Mouse (Mus musculus) bone marrow macrophage, adult 2 months (primary cell): Measurements from ENCODE around the gene Wdr24.

Source experiments
- CTCF ChIP-seq: IDR thresholded peaks from 2 replicates; pipeline ENCODE4 v1.5.1; 2012; ENCODE audit warnings: low read depth, mild to moderate bottlenecking, low read length, moderate library complexity
- POLR2A ChIP-seq: IDR thresholded peaks from 2 replicates; pipeline ENCODE4 v1.6.1; 2012; ENCODE audit warnings: mild to moderate bottlenecking, low read depth, low read length, borderline replicate concordance

DNA sequence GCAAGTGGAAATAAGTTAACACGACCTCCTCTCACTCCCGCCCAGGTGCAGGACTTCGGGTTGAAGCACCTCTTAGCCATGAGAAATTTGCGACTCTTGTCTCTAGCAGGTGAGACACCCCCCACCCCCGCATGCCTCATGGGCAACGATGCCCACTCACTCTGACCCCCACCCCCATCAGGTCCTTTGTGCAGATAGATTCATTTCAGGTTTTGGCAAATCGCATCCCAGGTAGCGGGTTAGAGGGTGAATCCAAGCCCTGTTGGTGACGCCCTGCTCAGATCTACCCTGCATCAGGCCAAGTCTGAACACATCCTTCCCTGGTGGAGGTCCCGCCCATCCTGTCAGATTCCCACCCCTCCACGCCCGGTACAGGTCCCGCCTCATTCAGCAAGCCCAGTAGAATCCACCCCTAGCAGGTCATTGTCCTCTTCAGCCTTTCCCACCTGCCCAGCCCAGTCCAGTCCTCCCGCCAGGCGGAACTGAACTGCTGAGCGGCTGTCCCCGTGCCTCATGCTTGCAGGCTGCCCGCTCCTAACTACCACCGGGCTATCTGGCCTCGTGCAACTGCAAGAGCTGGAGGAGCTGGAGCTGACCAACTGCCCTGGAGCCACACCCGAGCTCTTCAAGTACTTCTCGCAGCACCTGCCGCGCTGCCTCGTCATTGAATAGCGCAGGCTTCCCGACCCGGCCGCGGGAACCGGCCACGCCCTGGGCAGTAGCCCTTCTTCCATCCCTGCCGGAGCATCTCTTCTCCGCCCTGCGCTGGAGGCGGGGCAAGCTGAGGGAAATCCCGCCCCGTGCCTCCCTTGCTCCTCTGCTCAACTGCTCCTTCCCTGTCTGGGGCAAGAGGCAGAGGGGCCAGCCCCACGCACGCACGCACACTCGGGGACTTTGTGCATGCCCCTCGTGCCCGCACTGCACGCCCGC lies 4.3 kb upstream of the Wdr24 start:
- TF ChIP-seq CTCF: no peak
- TF ChIP-seq POLR2A: no peak
